Mouse (Mus musculus) kidney, embryonic 15.5 days (tissue): Measurements from ENCODE around the gene Atcay. TPM values are rescaled to one million over a fixed set of nuclear protein-coding genes. Genes with fewer than 3 reads are reported as not detected.

Source experiments
- ATAC-seq: fragments of 200-750 bp; cut with Nextera tagmentation; replicated peaks from 2 replicates; pipeline ENCODE4 v1.8.0; 2017; ENCODE audit warnings: moderate TSS enrichment; ENCODE audit not compliant: low FRiP score
- H3K27ac ChIP-seq: fragments of 300-500 bp; sonication (generic); 2 replicates; pipeline ENCODE4 v1.5.1; 2015; ENCODE audit warnings: mild to moderate bottlenecking, inconsistent platforms
- H3K27me3 ChIP-seq: fragments of 300-500 bp; sonication (generic); 2 replicates; pipeline ENCODE4 v1.6.1; 2015; ENCODE audit warnings: inconsistent platforms
- H3K36me3 ChIP-seq: fragments of 300-500 bp; sonication (generic); 2 replicates; pipeline ENCODE4 v1.6.1; 2015; ENCODE audit warnings: inconsistent platforms
- H3K4me1 ChIP-seq: fragments of 300-500 bp; sonication (generic); 2 replicates; pipeline ENCODE4 v1.6.1; 2015; ENCODE audit warnings: inconsistent platforms
- H3K4me2 ChIP-seq: fragments of 300-500 bp; sonication (generic); 2 replicates; pipeline ENCODE4 v1.6.1; 2015; ENCODE audit warnings: moderate library complexity, mild to moderate bottlenecking, inconsistent platforms
- H3K4me3 ChIP-seq: fragments of 300-500 bp; sonication (generic); replicated peaks from 2 replicates; pipeline ENCODE4 v1.5.1; 2015; ENCODE audit warnings: mild to moderate bottlenecking, inconsistent platforms
- H3K9ac ChIP-seq: fragments of 300-500 bp; sonication (generic); 2 replicates; pipeline ENCODE4 v1.6.1; 2015; ENCODE audit warnings: mild to moderate bottlenecking, inconsistent platforms
- H3K9me3 ChIP-seq: fragments of 300-500 bp; sonication (generic); replicated peaks from 2 replicates; pipeline ENCODE4 v1.6.1; 2016; ENCODE audit warnings: inconsistent platforms
- WGBS: fragments of 180-500 bp; shearing (Covaris S2); methylation state at CpG from one replicate; pipeline ENCODE4 v1.1.7; 2015; ENCODE audit warnings: mixed read lengths; 5-methylcytosine and 5-hydroxymethylcytosine counted together
- polyA plus RNA-seq: library from polyadenylated mRNA; unstranded; fragments of >200 nt; fragmentation: Nextera tagmentation; extraction: Ambion mirVana; gene quantifications from 2 replicates; pipeline ENCODE4 v1.2.1, GENCODE M21; 2015

Gene Atcay
- polyA plus RNA-seq, result 0.28 and 0.51 TPM in 2 replicates

GRCm38 (mm10) chr10:81230438-81231332 lies at the start of gene Atcay:
Gene Atcay (minus strand): TSS chr10:81230833.
- Histone ChIP-seq H3K9ac (no peak within 1 kb of the TSS), H3K27ac (no peak within 1 kb of the TSS), H3K36me3 (no peaks in the 10 kb centered on the region), H3K9me3 (no peaks in the 10 kb centered on the region), H3K27me3 (peaks cover 47% of the 10 kb centered on the region), H3K4me3 (peak within 1 kb of the TSS; percentile 24), H3K4me1 (peaks cover 28% of the 10 kb centered on the region), H3K4me2 (peak within 1 kb of the TSS; percentile 49)
- 10% methylated on average over 27 of the region's 27 CpGs for whole genome bisulfite sequencing
- ATAC-seq, result no peak

GRCm38 (mm10) chr10:81279496-81279895 lies 48.9 kb upstream of the Atcay start:
- H3K4me3 ChIP-seq, result no peak overlapping the region

GRCm38 (mm10) chr10:81277676-81278075 lies 47.0 kb upstream of the Atcay start:
- peaks cover 6% of the 10 kb centered on the region for H3K4me1 ChIP-seq
- H3K4me2 ChIP-seq, result no peak overlapping the region
- 84% methylated on average over 22 of the region's 22 CpGs for WGBS

More at GRCm38 (mm10) chr10:81279496-81279895, 48.9 kb upstream of the Atcay start:
- no peak overlapping the region for H3K9ac ChIP-seq
- 31% methylated on average over 10 of the region's 10 CpGs for WGBS
- ATAC-seq, result no peak
- H3K27me3 ChIP-seq, result peaks cover 34% of the 10 kb centered on the region
- H3K27ac ChIP-seq, result no peak overlapping the region
- H3K4me1 ChIP-seq, result peaks cover 20% of the 10 kb centered on the region
- peak overlapping the region; percentile 18; the same call in 1 of the 2 replicates for H3K4me2 ChIP-seq
- no peaks in the 10 kb centered on the region; the same call in 1 of the 2 replicates for H3K9me3 ChIP-seq
- peaks cover 8% of the 10 kb centered on the region for H3K36me3 ChIP-seq

GRCm38 (mm10) chr10:81273842-81274241 lies 43.2 kb upstream of the Atcay start:
- no peak overlapping the region for H3K9ac ChIP-seq
- no peak overlapping the region for H3K4me2 ChIP-seq
- WGBS, result 94% methylated on average over 19 of the region's 19 CpGs
- no peak overlapping the region for H3K27ac ChIP-seq
- H3K36me3 ChIP-seq, result peaks cover 59% of the 10 kb centered on the region
- H3K9me3 ChIP-seq, result no peaks in the 10 kb centered on the region; the same call in 1 of the 2 replicates
- H3K4me3 ChIP-seq, result no peak overlapping the region
- peaks cover 6% of the 10 kb centered on the region for H3K4me1 ChIP-seq
- H3K27me3 ChIP-seq, result no peaks in the 10 kb centered on the region
- no peak for ATAC-seq

More at GRCm38 (mm10) chr10:81277676-81278075, 47.0 kb upstream of the Atcay start:
- Histone ChIP-seq H3K36me3 (peaks cover 26% of the 10 kb centered on the region), H3K27ac (no peak overlapping the region), H3K9me3 (no peaks in the 10 kb centered on the region; the same call in 1 of the 2 replicates), H3K4me3 (no peak overlapping the region), H3K27me3 (peaks cover 18% of the 10 kb centered on the region; the same call in 1 of the 2 replicates), H3K9ac (no peak overlapping the region)
- ATAC-seq, result no peak

- Histone ChIP-seq H3K4me1 (peaks cover 12% of the 10 kb centered on the region), H3K9ac (no peak overlapping the region), H3K4me3 (no peak overlapping the region), H3K4me2 (no peak overlapping the region), H3K36me3 (peaks cover 59% of the 10 kb centered on the region), H3K27me3 (no peaks in the 10 kb centered on the region), H3K9me3 (no peaks in the 10 kb centered on the region; the same call in 1 of the 2 replicates), H3K27ac (no peak overlapping the region)
- WGBS, result 95% methylated on average over 21 of the region's 21 CpGs
- no peak for ATAC-seq
Measured at GRCm38 (mm10) chr10:81272356-81272755, 41.7 kb upstream of the Atcay start.

GRCm38 (mm10) chr10:81268643-81269412 lies 38.2 kb upstream of the Atcay start:
- H3K27me3 ChIP-seq, result no peaks in the 10 kb centered on the region
- no peak for ATAC-seq
- WGBS, result 83% methylated on average over 16 of the region's 16 CpGs
- peak overlapping the region; percentile 90 for H3K9ac ChIP-seq
- peak overlapping the region; percentile 71 for H3K4me3 ChIP-seq
- peak overlapping the region; percentile 61; the same call in 1 of the 2 replicates for H3K27ac ChIP-seq
- peaks cover 20% of the 10 kb centered on the region for H3K4me1 ChIP-seq
- no peaks in the 10 kb centered on the region for H3K9me3 ChIP-seq
- peaks cover 62% of the 10 kb centered on the region for H3K36me3 ChIP-seq
- peak overlapping the region; percentile 85 for H3K4me2 ChIP-seq

GRCm38 (mm10) chr10:81268056-81268455 lies 37.4 kb upstream of the Atcay start:
- peak overlapping the region; percentile 61; the same call in 1 of the 2 replicates for H3K27ac ChIP-seq
- WGBS, result 3% methylated on average over 23 of the region's 23 CpGs
- no peaks in the 10 kb centered on the region for H3K27me3 ChIP-seq
- H3K4me3 ChIP-seq, result peak overlapping the region; percentile 71
- no peaks in the 10 kb centered on the region for H3K9me3 ChIP-seq
- H3K4me1 ChIP-seq, result peaks cover 20% of the 10 kb centered on the region
- peak overlapping the region; percentile 85 for H3K4me2 ChIP-seq
- H3K9ac ChIP-seq, result peak overlapping the region; percentile 90
- ATAC-seq, result peak; percentile 41; the same call in 1 of the 2 replicates
- peaks cover 62% of the 10 kb centered on the region for H3K36me3 ChIP-seq

- under 1% methylated on average over 48 of the region's 48 CpGs for WGBS
- Histone ChIP-seq H3K4me2 (peak within 1 kb of the TSS; percentile 85), H3K9me3 (no peaks in the 10 kb centered on the region), H3K27ac (peak within 1 kb of the TSS; percentile 92), H3K36me3 (peaks cover 59% of the 10 kb centered on the region), H3K4me3 (peak within 1 kb of the TSS; percentile 80), H3K27me3 (no peaks in the 10 kb centered on the region), H3K9ac (peak within 1 kb of the TSS; percentile 77), H3K4me1 (peaks cover 20% of the 10 kb centered on the region)
- ATAC-seq, result peak; percentile 92
Measured at GRCm38 (mm10) chr10:81266211-81267105, 35.8 kb upstream of the Atcay start, which contains the start of the genes Mrpl54 and Apba3. Gene Mrpl54 (minus strand): TSS chr10:81266934. Gene Apba3 (plus strand): TSS chr10:81266960.

GRCm38 (mm10) chr10:81265540-81265939 lies 34.9 kb upstream of the Atcay start:
- Histone ChIP-seq H3K4me1 (peaks cover 20% of the 10 kb centered on the region), H3K9ac (peak overlapping the region; percentile 16; the same call in 1 of the 2 replicates), H3K36me3 (peaks cover 54% of the 10 kb centered on the region), H3K9me3 (no peaks in the 10 kb centered on the region), H3K4me2 (peak overlapping the region; percentile 75), H3K27ac (no peak overlapping the region), H3K4me3 (peak overlapping the region; percentile 80), H3K27me3 (peaks cover 5% of the 10 kb centered on the region; the same call in 1 of the 2 replicates)
- 92% methylated on average over 8 of the region's 8 CpGs for whole genome bisulfite sequencing
- no peak for ATAC-seq

GRCm38 (mm10) chr10:81261025-81261424 lies 30.4 kb upstream of the Atcay start:
- Histone ChIP-seq H3K36me3 (peaks cover 42% of the 10 kb centered on the region), H3K4me2 (no peak overlapping the region), H3K9me3 (no peaks in the 10 kb centered on the region), H3K4me1 (peaks cover 32% of the 10 kb centered on the region), H3K27ac (no peak overlapping the region), H3K4me3 (no peak overlapping the region), H3K27me3 (peaks cover 49% of the 10 kb centered on the region), H3K9ac (no peak overlapping the region)
- no peak for ATAC-seq
- 92% methylated on average over 4 of the region's 4 CpGs for WGBS
